Mouse (Mus musculus) limb, embryonic 11.5 days (tissue): ENCODE results near the gene Rin3. TPM values are rescaled to one million over a fixed set of nuclear protein-coding genes. Genes with fewer than 3 reads are reported as not detected.
A peak's percentile ranks its signal among the peaks of the same experiment; 100 is the strongest.

Source experiments
- ATAC-seq: fragments of 200-750 bp; cut with Nextera tagmentation; 2 replicates; pipeline ENCODE4 v1.8.0; 2017; ENCODE audit warnings: low read depth; ENCODE audit not compliant: insufficient number of reproducible peaks, low FRiP score, low TSS enrichment
- DNase-seq: peaks from one replicate; pipeline ENCODE4 v3.0.0-alpha.2; 2015; ENCODE audit warnings: low spot score
- H3K27ac ChIP-seq: fragments of 300-500 bp; sonication (generic); replicated peaks from 2 replicates; pipeline ENCODE4 v1.5.1; 2014; ENCODE audit warnings: low read depth, mild to moderate bottlenecking, low read length
- H3K27me3 ChIP-seq: fragments of 300-500 bp; sonication (generic); 2 replicates; pipeline ENCODE4 v1.6.1; 2014; ENCODE audit warnings: mild to moderate bottlenecking, low read length, mixed read lengths; ENCODE audit not compliant: control insufficient read depth, insufficient read depth
- H3K36me3 ChIP-seq: fragments of 300-500 bp; sonication (generic); 2 replicates; pipeline ENCODE4 v1.6.1; 2014; ENCODE audit warnings: mild to moderate bottlenecking, low read length, moderate library complexity, mixed read lengths; ENCODE audit not compliant: control insufficient read depth, insufficient read depth
- H3K4me1 ChIP-seq: fragments of 300-500 bp; sonication (generic); 2 replicates; pipeline ENCODE4 v1.6.1; 2014; ENCODE audit warnings: low read length, mixed read lengths; ENCODE audit not compliant: control insufficient read depth, insufficient read depth
- H3K4me2 ChIP-seq: fragments of 300-500 bp; sonication (generic); 2 replicates; pipeline ENCODE4 v1.6.1; 2014; ENCODE audit warnings: low read depth, mild to moderate bottlenecking, moderate library complexity; ENCODE audit not compliant: severe bottlenecking
- H3K4me3 ChIP-seq: fragments of 300-500 bp; sonication (generic); 2 replicates; pipeline ENCODE4 v1.5.1; 2014; ENCODE audit warnings: low read depth, low read length
- H3K9ac ChIP-seq: fragments of 300-500 bp; sonication (generic); 2 replicates; pipeline ENCODE4 v1.6.1; 2014; ENCODE audit warnings: mild to moderate bottlenecking, low read length
- H3K9me3 ChIP-seq: fragments of 300-500 bp; sonication (generic); 2 replicates; pipeline ENCODE4 v1.6.1; 2016; ENCODE audit warnings: low read length; ENCODE audit not compliant: control insufficient read depth
- WGBS: fragments of 180-500 bp; shearing (Covaris S2); extraction: QIAGEN DNeasy Blood & Tissue Kit; methylation state at CpG from one replicate; pipeline ENCODE4 v1.1.7; 2014; 5-methylcytosine and 5-hydroxymethylcytosine counted together
- polyA plus RNA-seq: library from polyadenylated mRNA; unstranded; fragments of >200 nt; fragmentation: Nextera tagmentation; extraction: Ambion mirVana; gene quantifications from 2 replicates; pipeline ENCODE4 v1.2.1, GENCODE M21; 2014

Rin3 gene
- polyA plus RNA-seq, 1 experiment from 2014 or later: 4.2 TPM

- DNase-seq (no peak), ATAC-seq (no peak)
- Histone ChIP-seq H3K9ac (no peak overlapping the region), H3K27ac (no peak overlapping the region), H3K9me3 (no peaks in the 10 kb centered on the region), H3K4me2 (no peak overlapping the region), H3K27me3 (no peaks in the 10 kb centered on the region), H3K36me3 (no peaks in the 10 kb centered on the region), H3K4me3 (no peak overlapping the region), H3K4me1 (peaks cover 5% of the 10 kb centered on the region; the same call in 1 of the 2 replicates)
- WGBS: 92% methylated on average over 5 of the region's 5 CpGs
These were observed 155.1 kb downstream of the Rin3 start for GRCm38 (mm10) chr12:102437952-102438351.

GRCm38 (mm10) chr12:102438983-102439631, 156.3 kb downstream of the Rin3 start:
- H3K4me1 ChIP-seq: peaks cover 5% of the 10 kb centered on the region; the same call in 1 of the 2 replicates
- H3K4me2 ChIP-seq: peak overlapping the region; percentile 56
- H3K4me3 ChIP-seq: peak overlapping the region; percentile 59
- H3K27me3 ChIP-seq: no peaks in the 10 kb centered on the region
- no peak overlapping the region for H3K27ac ChIP-seq
- no peaks in the 10 kb centered on the region for H3K36me3 ChIP-seq
- H3K9me3 ChIP-seq: no peaks in the 10 kb centered on the region
- WGBS: 2% methylated on average over 20 of the region's 20 CpGs
- DNase-seq: no peak
- peak overlapping the region; percentile 63 for H3K9ac ChIP-seq
- peak; percentile 48 for ATAC-seq

GRCm38 (mm10) chr12:102439632-102440023, 156.8 kb downstream of the Rin3 start, which contains the start of gene Lgmn:
Gene Lgmn (minus strand): TSS chr12:102439813.
- WGBS: 0% methylated on average over 28 of the region's 28 CpGs

More at GRCm38 (mm10) chr12:102439632-102440023, 156.8 kb downstream of the Rin3 start, which contains the start of gene Lgmn:
- Histone ChIP-seq H3K36me3 (no peaks in the 10 kb centered on the region), H3K27me3 (no peaks in the 10 kb centered on the region), H3K27ac (no peak within 1 kb of the TSS), H3K9ac (peak within 1 kb of the TSS; percentile 63), H3K4me2 (peak within 1 kb of the TSS; percentile 56), H3K4me1 (peaks cover 5% of the 10 kb centered on the region; the same call in 1 of the 2 replicates), H3K4me3 (peak within 1 kb of the TSS; percentile 59), H3K9me3 (no peaks in the 10 kb centered on the region)
- DNase-seq (peak; percentile 98), ATAC-seq (peak; percentile 99)

Other genes starting within 250 kb of the Rin3 start
- gene Slc24a4, start 154.3 kb upstream of the Rin3 start, polyA plus RNA-seq: not detected in 2 replicates
- gene Lgmn, start 156.8 kb downstream of the Rin3 start, polyA plus RNA-seq: 48.1 and 50.0 TPM in 2 replicates
- gene Golga5, start 186.1 kb downstream of the Rin3 start, polyA plus RNA-seq: 36.0 and 36.6 TPM in 2 replicates